In genomic region chr1:52100496-52100895, GRCm38 (mm10) we compare ENCODE assay signal across 8 mouse cellular contexts. TPM values are rescaled to one million over a fixed set of nuclear protein-coding genes. Genes with fewer than 3 reads are reported as not detected.
DNase-seq lines count a peak whose midpoint lies in the region; ATAC-seq and TF ChIP-seq lines count a peak whose summit lies in the region.
"Had no signal": no experiment of that assay in that cellular context is flagged by ENCODE, and none has a peak within 500 bp of the region (broad histone marks: within the 10 kb centered on the region; RNA-seq: fewer than 3 reads in every experiment).

No protein-coding gene starts in this region.

- no peaks in the 10 kb centered on the region for H3K4me1 ChIP-seq in midbrain, postnatal 0 days (ENCODE audit: insufficient read depth, low read length)
- no peaks in the 10 kb centered on the region for H3K4me1 ChIP-seq in midbrain, embryonic 16.5 days (ENCODE audit: control insufficient read depth, insufficient read depth, low read length)
- H3K4me1 ChIP-seq in forebrain, embryonic 13.5 days = no peaks in the 10 kb centered on the region
- no peaks in the 10 kb centered on the region for H3K4me1 ChIP-seq in midbrain, embryonic 14.5 days (ENCODE audit: control insufficient read depth, insufficient read depth, low read length)

- no peak overlapping the region for H3K27ac ChIP-seq in midbrain, postnatal 0 days (ENCODE audit: low read depth, low read length)
- H3K27ac ChIP-seq in midbrain, embryonic 16.5 days (ENCODE audit: low read length) = no peak overlapping the region
- no peak overlapping the region for H3K27ac ChIP-seq in forebrain, embryonic 13.5 days
- no peak overlapping the region for H3K27ac ChIP-seq in midbrain, embryonic 14.5 days (replicated peaks; ENCODE audit: low read depth, low read length)

- ATAC-seq in midbrain, postnatal 0 days (ENCODE audit: low FRiP score) = no peak
- ATAC-seq in midbrain, embryonic 16.5 days = no peak
- peak; percentile 80 for ATAC-seq in megakaryocyte, adult 5-6 weeks (ENCODE audit: poor library complexity, severe bottlenecking)
- ATAC-seq in forebrain, embryonic 13.5 days = no peak
- ATAC-seq in midbrain, embryonic 14.5 days (ENCODE audit: low FRiP score, low TSS enrichment) = no peak

- H3K9me3 ChIP-seq in midbrain, postnatal 0 days (ENCODE audit: low read length) = no peaks in the 10 kb centered on the region
- no peaks in the 10 kb centered on the region for H3K9me3 ChIP-seq in midbrain, embryonic 16.5 days (replicated peaks; ENCODE audit: control insufficient read depth, low read length, poor library complexity, severe bottlenecking)
- H3K9me3 ChIP-seq in forebrain, embryonic 13.5 days (replicated peaks) = no peaks in the 10 kb centered on the region
- H3K9me3 ChIP-seq in midbrain, embryonic 14.5 days (ENCODE audit: control insufficient read depth, low read length) = no peaks in the 10 kb centered on the region

- H3K4me2 ChIP-seq in midbrain, postnatal 0 days (ENCODE audit: low read depth, low read length, poor library complexity, severe bottlenecking) = no peak overlapping the region
- H3K4me2 ChIP-seq in midbrain, embryonic 16.5 days (ENCODE audit: low read length) = no peak overlapping the region
- no peak overlapping the region for H3K4me2 ChIP-seq in forebrain, embryonic 13.5 days
- H3K4me2 ChIP-seq in midbrain, embryonic 14.5 days (ENCODE audit: low read length) = no peak overlapping the region

- no peak for DNase-seq in midbrain, postnatal 0 days (ENCODE audit: low spot score)
- DNase-seq in ZHBTc4 (ENCODE audit: low read depth, low spot score) = peak; percentile 35
- DNase-seq in thymus, postnatal 4 days = peak; percentile 77
- DNase-seq in midbrain, embryonic 14.5 days = no peak
- DNase-seq: heart, postnatal 14 days had no signal

- peak; percentile 31 for TF ChIP-seq CTCF in midbrain, postnatal 0 days (IDR thresholded peaks at IDR 0.05)

- no peak overlapping the region for H3K9ac ChIP-seq in midbrain, postnatal 0 days (replicated peaks; ENCODE audit: low read length, poor library complexity, severe bottlenecking)
- H3K9ac ChIP-seq in midbrain, embryonic 16.5 days (ENCODE audit: low read depth, low read length) = no peak overlapping the region
- H3K9ac ChIP-seq in forebrain, embryonic 13.5 days = no peak overlapping the region
- no peak overlapping the region for H3K9ac ChIP-seq in midbrain, embryonic 14.5 days (replicated peaks; ENCODE audit: low read length)

- H3K36me3 ChIP-seq in midbrain, postnatal 0 days (ENCODE audit: insufficient read depth, low read length) = no peaks in the 10 kb centered on the region
- H3K36me3 ChIP-seq in midbrain, embryonic 16.5 days (ENCODE audit: control insufficient read depth, insufficient read depth, low read length) = no peaks in the 10 kb centered on the region
- H3K36me3 ChIP-seq in forebrain, embryonic 13.5 days (ENCODE audit: poor library complexity, severe bottlenecking) = no peaks in the 10 kb centered on the region
- H3K36me3 ChIP-seq in midbrain, embryonic 14.5 days (ENCODE audit: control insufficient read depth, insufficient read depth, low read length) = no peaks in the 10 kb centered on the region

- WGBS in midbrain, postnatal 0 days = 74% methylated on average over 6 of the region's 6 CpGs
- WGBS in midbrain, embryonic 16.5 days = 72% methylated on average over 6 of the region's 6 CpGs
- 76% methylated on average over 6 of the region's 6 CpGs for WGBS in forebrain, embryonic 13.5 days
- WGBS in midbrain, embryonic 14.5 days = 72% methylated on average over 6 of the region's 6 CpGs

- no peak overlapping the region for H3K4me3 ChIP-seq in midbrain, postnatal 0 days (ENCODE audit: low read depth, low read length)
- no peak overlapping the region for H3K4me3 ChIP-seq in midbrain, embryonic 16.5 days (ENCODE audit: low read depth, low read length)
- no peak overlapping the region for H3K4me3 ChIP-seq in forebrain, embryonic 13.5 days
- H3K4me3 ChIP-seq in midbrain, embryonic 14.5 days (replicated peaks; ENCODE audit: low read depth, low read length) = no peak overlapping the region

- H3K27me3 ChIP-seq in midbrain, postnatal 0 days (ENCODE audit: insufficient read depth, low read length) = no peaks in the 10 kb centered on the region
- no peaks in the 10 kb centered on the region for H3K27me3 ChIP-seq in midbrain, embryonic 16.5 days (ENCODE audit: control insufficient read depth, insufficient read depth, low read depth, low read length)
- H3K27me3 ChIP-seq in forebrain, embryonic 13.5 days = no peaks in the 10 kb centered on the region
- no peaks in the 10 kb centered on the region for H3K27me3 ChIP-seq in midbrain, embryonic 14.5 days (ENCODE audit: control insufficient read depth, insufficient read depth, low read length)

RNA-seq across cellular contexts. Expression of gene Stat1, which starts 18.7 kb away (rescaled TPM):
- 27.5 and 28.9 TPM in 2 replicates for total RNA-seq in midbrain, postnatal 0 days (2014; rRNA removed)
- polyA plus RNA-seq in midbrain, postnatal 0 days (2015; fragmentation: Nextera tagmentation; extraction: Ambion mirVana) = 11.2 and 13.0 TPM in 2 replicates
- 11.2 and 11.6 TPM in 2 replicates for polyA plus RNA-seq in midbrain, embryonic 16.5 days (2015; fragmentation: Nextera tagmentation; extraction: Ambion mirVana)
- 137 and 153 TPM in 2 replicates for total RNA-seq in megakaryocyte, adult 5-6 weeks (2015)
- total RNA-seq in megakaryocyte, adult 5-6 weeks (2017) = 137 and 148 TPM in 2 replicates
- 12.3 and 14.0 TPM in 2 replicates for polyA plus RNA-seq in forebrain, embryonic 13.5 days (2015; fragmentation: Nextera tagmentation; extraction: Ambion mirVana)
- polyA plus RNA-seq in midbrain, embryonic 14.5 days (2014; fragmentation: Nextera tagmentation; extraction: Ambion mirVana) = 9.0 and 22.2 TPM in 2 replicates

Comparison
In these comparisons a context has a peak if more than half of its experiments do, and no peak if none do; other contexts are left out.
1. DNase-seq: peak in ZHBTc4 (single experiment) and thymus, postnatal 4 days (single experiment); none in midbrain, postnatal 0 days (single experiment) and midbrain, embryonic 14.5 days (single experiment).